Mouse (Mus musculus) stomach, embryonic 16.5 days (tissue): ENCODE results near the gene Cldn20. TPM values are rescaled to one million over a fixed set of nuclear protein-coding genes. Genes with fewer than 3 reads are reported as not detected.

Experiments
- ATAC-seq: fragments of 200-750 bp; cut with Nextera tagmentation; 2 replicates; pipeline ENCODE4 v1.8.0; 2017; ENCODE audit warnings: moderate number of reproducible peaks, moderate TSS enrichment; ENCODE audit not compliant: insufficient read depth, low FRiP score
- H3K27ac ChIP-seq: fragments of 300-500 bp; sonication (generic); 2 replicates; pipeline ENCODE4 v1.5.1; 2014; ENCODE audit warnings: low read length
- H3K27me3 ChIP-seq: fragments of 300-500 bp; sonication (generic); 2 replicates; pipeline ENCODE4 v1.6.1; 2014; ENCODE audit warnings: low read length, control low read depth, mixed read lengths; ENCODE audit not compliant: control insufficient read depth, insufficient read depth
- H3K36me3 ChIP-seq: fragments of 300-500 bp; sonication (generic); 2 replicates; pipeline ENCODE4 v1.6.1; 2014; ENCODE audit warnings: low read length; ENCODE audit not compliant: control insufficient read depth, insufficient read depth
- H3K4me1 ChIP-seq: fragments of 300-500 bp; sonication (generic); 2 replicates; pipeline ENCODE4 v1.6.1; 2014; ENCODE audit warnings: low read length, control low read depth, mixed read lengths; ENCODE audit not compliant: control insufficient read depth, insufficient read depth
- H3K4me2 ChIP-seq: fragments of 300-500 bp; sonication (generic); 2 replicates; pipeline ENCODE4 v1.6.1; 2014; ENCODE audit warnings: low read depth, low read length, mixed read lengths
- H3K4me3 ChIP-seq: fragments of 300-500 bp; sonication (generic); replicated peaks from 2 replicates; pipeline ENCODE4 v1.5.1; 2014; ENCODE audit warnings: mild to moderate bottlenecking, low read length
- H3K9ac ChIP-seq: fragments of 300-500 bp; sonication (generic); 2 replicates; pipeline ENCODE4 v1.6.1; 2014; ENCODE audit warnings: low read length
- H3K9me3 ChIP-seq: fragments of 300-500 bp; sonication (generic); replicated peaks from 2 replicates; pipeline ENCODE4 v1.6.1; 2016; ENCODE audit warnings: low read length, control low read depth; ENCODE audit not compliant: control insufficient read depth
- WGBS: fragments of 180-500 bp; shearing (Covaris S2); extraction: QIAGEN DNeasy Blood & Tissue Kit; methylation state at CpG from one replicate; pipeline ENCODE4 v1.1.7; 2014; 5-methylcytosine and 5-hydroxymethylcytosine counted together
- polyA plus RNA-seq: library from polyadenylated mRNA; unstranded; fragments of >200 nt; fragmentation: Nextera tagmentation; extraction: Ambion mirVana; gene quantifications from 2 replicates; pipeline ENCODE4 v1.2.1, GENCODE M21; 2015

Cldn20 gene
- polyA plus RNA-seq, 1 experiment from 2014 or later, result not detected

GRCm38 (mm10) chr17:3496080-3496479 lies 36.3 kb upstream of the Cldn20 start:
- 92% methylated on average over 3 of the region's 3 CpGs for WGBS
- ATAC-seq, result no peak
- H3K36me3 ChIP-seq, result no peaks in the 10 kb centered on the region
- H3K4me3 ChIP-seq, result no peak overlapping the region
- no peaks in the 10 kb centered on the region for H3K9me3 ChIP-seq
- H3K27ac ChIP-seq, result no peak overlapping the region
- H3K4me1 ChIP-seq, result no peaks in the 10 kb centered on the region
- no peak overlapping the region for H3K9ac ChIP-seq
- no peak overlapping the region for H3K4me2 ChIP-seq
- no peaks in the 10 kb centered on the region for H3K27me3 ChIP-seq

GRCm38 (mm10) chr17:3498086-3498485 lies 34.3 kb upstream of the Cldn20 start:
- ATAC-seq, result no peak
- Histone ChIP-seq H3K27ac (no peak overlapping the region), H3K27me3 (no peaks in the 10 kb centered on the region), H3K36me3 (no peaks in the 10 kb centered on the region), H3K4me1 (no peaks in the 10 kb centered on the region), H3K9ac (no peak overlapping the region), H3K9me3 (no peaks in the 10 kb centered on the region), H3K4me2 (no peak overlapping the region), H3K4me3 (no peak overlapping the region)
- WGBS, result 43% methylated on average over 3 of the region's 3 CpGs

- Histone ChIP-seq H3K4me3 (no peak overlapping the region), H3K9me3 (no peaks in the 10 kb centered on the region), H3K4me2 (no peak overlapping the region), H3K27me3 (no peaks in the 10 kb centered on the region), H3K9ac (no peak overlapping the region), H3K36me3 (no peaks in the 10 kb centered on the region), H3K27ac (no peak overlapping the region), H3K4me1 (no peaks in the 10 kb centered on the region)
- no peak for ATAC-seq
- WGBS, result 83% methylated on average over 3 of the region's 3 CpGs
These were observed 33.8 kb upstream of the Cldn20 start for GRCm38 (mm10) chr17:3498580-3498979.

- Histone ChIP-seq H3K9me3 (no peaks in the 10 kb centered on the region), H3K36me3 (no peaks in the 10 kb centered on the region), H3K4me2 (no peak overlapping the region), H3K27ac (no peak overlapping the region), H3K4me3 (no peak overlapping the region), H3K9ac (no peak overlapping the region), H3K27me3 (no peaks in the 10 kb centered on the region), H3K4me1 (no peaks in the 10 kb centered on the region)
- ATAC-seq, result no peak
- WGBS, result 90% methylated on average over 8 of the region's 8 CpGs
These were observed 32.9 kb upstream of the Cldn20 start for GRCm38 (mm10) chr17:3499468-3499867.

GRCm38 (mm10) chr17:3500076-3500475 lies 32.3 kb upstream of the Cldn20 start:
- WGBS, result 94% methylated on average over 6 of the region's 6 CpGs
- no peak for ATAC-seq

GRCm38 (mm10) chr17:3500936-3501335 lies 31.4 kb upstream of the Cldn20 start:
- no peaks in the 10 kb centered on the region for H3K27me3 ChIP-seq
- no peaks in the 10 kb centered on the region for H3K9me3 ChIP-seq
- H3K4me2 ChIP-seq, result no peak overlapping the region
- WGBS, result 84% methylated on average over 4 of the region's 4 CpGs
- H3K36me3 ChIP-seq, result no peaks in the 10 kb centered on the region
- ATAC-seq, result no peak
- H3K9ac ChIP-seq, result no peak overlapping the region
- no peaks in the 10 kb centered on the region for H3K4me1 ChIP-seq
- no peak overlapping the region for H3K4me3 ChIP-seq
- no peak overlapping the region for H3K27ac ChIP-seq

More at GRCm38 (mm10) chr17:3500076-3500475, 32.3 kb upstream of the Cldn20 start:
- no peak overlapping the region for H3K4me2 ChIP-seq
- no peaks in the 10 kb centered on the region for H3K4me1 ChIP-seq
- no peak overlapping the region for H3K9ac ChIP-seq
- H3K4me3 ChIP-seq, result no peak overlapping the region
- no peaks in the 10 kb centered on the region for H3K36me3 ChIP-seq
- no peak overlapping the region for H3K27ac ChIP-seq
- H3K27me3 ChIP-seq, result no peaks in the 10 kb centered on the region
- no peaks in the 10 kb centered on the region for H3K9me3 ChIP-seq

- Histone ChIP-seq H3K4me3 (no peak overlapping the region), H3K27me3 (no peaks in the 10 kb centered on the region), H3K9ac (no peak overlapping the region), H3K4me2 (no peak overlapping the region), H3K4me1 (no peaks in the 10 kb centered on the region), H3K27ac (no peak overlapping the region), H3K9me3 (no peaks in the 10 kb centered on the region), H3K36me3 (no peaks in the 10 kb centered on the region)
- 76% methylated on average over 1 of the region's 1 CpGs for WGBS
- ATAC-seq, result no peak
These were observed 26.6 kb upstream of the Cldn20 start for GRCm38 (mm10) chr17:3505711-3506110.

- Histone ChIP-seq H3K9ac (no peak overlapping the region), H3K36me3 (no peaks in the 10 kb centered on the region), H3K4me3 (no peak overlapping the region), H3K9me3 (no peaks in the 10 kb centered on the region), H3K4me2 (no peak overlapping the region), H3K27ac (no peak overlapping the region), H3K27me3 (no peaks in the 10 kb centered on the region), H3K4me1 (no peaks in the 10 kb centered on the region)
- WGBS, result 80% methylated on average over 8 of the region's 8 CpGs
- no peak for ATAC-seq
These were observed 25.8 kb upstream of the Cldn20 start for GRCm38 (mm10) chr17:3506508-3506907.

- Histone ChIP-seq H3K27ac (no peak overlapping the region), H3K9me3 (no peaks in the 10 kb centered on the region), H3K9ac (no peak overlapping the region), H3K27me3 (no peaks in the 10 kb centered on the region), H3K4me3 (no peak overlapping the region), H3K4me1 (no peaks in the 10 kb centered on the region), H3K4me2 (no peak overlapping the region), H3K36me3 (no peaks in the 10 kb centered on the region)
- peak; percentile 62; the same call in 1 of the 2 replicates for ATAC-seq
- 13% methylated on average over 1 of the region's 1 CpGs for WGBS
These were observed 22.5 kb upstream of the Cldn20 start for GRCm38 (mm10) chr17:3509841-3510240.

- Histone ChIP-seq H3K4me2 (no peak overlapping the region), H3K27ac (no peak overlapping the region), H3K27me3 (no peaks in the 10 kb centered on the region), H3K4me1 (no peaks in the 10 kb centered on the region), H3K36me3 (peaks cover 6% of the 10 kb centered on the region; the same call in 1 of the 2 replicates), H3K9me3 (no peaks in the 10 kb centered on the region), H3K4me3 (no peak overlapping the region), H3K9ac (no peak overlapping the region)
- 77% methylated on average over 5 of the region's 5 CpGs for WGBS
- no peak for ATAC-seq
These were observed 18.0 kb upstream of the Cldn20 start for GRCm38 (mm10) chr17:3514316-3514715.
